Mouse (Mus musculus) testis, postnatal 14 days (tissue): ENCODE results near the gene Garnl3.

Source experiments
- DNase-seq: peaks from one replicate; pipeline ENCODE4 v3.0.0; 2021; ENCODE audit warnings: low spot score

The Garnl3 gene

DNA sequence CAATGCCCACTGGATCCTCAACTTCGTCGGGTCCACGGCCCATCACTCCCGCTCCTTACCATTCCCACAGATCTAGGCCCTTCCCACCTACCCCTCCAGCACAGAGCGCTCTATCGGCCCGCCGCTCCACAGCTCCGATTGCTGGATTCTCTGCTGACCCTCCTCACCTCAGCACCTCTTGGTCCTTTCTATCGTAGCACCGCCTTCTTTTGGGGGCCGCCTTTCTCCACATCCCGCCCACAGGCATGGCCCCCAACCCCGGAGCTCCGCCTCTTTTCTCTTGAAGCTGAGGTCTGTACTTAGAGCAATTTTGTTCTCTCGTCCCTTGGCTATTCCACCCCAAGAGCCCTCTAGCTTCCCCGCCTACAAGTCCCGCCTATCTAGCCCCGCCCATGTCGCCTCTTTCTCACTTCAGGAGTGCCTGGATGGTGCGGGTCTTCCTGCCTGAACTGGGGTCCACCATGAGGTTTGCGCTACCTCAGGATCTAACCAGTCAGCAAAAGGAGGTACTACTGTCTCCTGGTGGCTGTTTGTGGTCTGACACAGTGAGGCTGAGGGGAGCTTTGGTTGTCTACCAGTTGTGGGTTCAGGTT is at the start of gene Garnl3:
TSS of gene Garnl3 (minus strand) at position 155 of the 593 bp plus-strand sequence.
- peak; percentile 82 for DNase-seq

- no peak for DNase-seq
These were observed 48.6 kb upstream of the Garnl3 start for GRCm38 (mm10) chr2:33179930-33180630.

GRCm38 (mm10) chr2:33179171-33179929 is 47.9 kb upstream of the Garnl3 start:
- no peak for DNase-seq

- no peak for DNase-seq
These were observed 46.9 kb upstream of the Garnl3 start for GRCm38 (mm10) chr2:33178243-33178932.

DNA sequence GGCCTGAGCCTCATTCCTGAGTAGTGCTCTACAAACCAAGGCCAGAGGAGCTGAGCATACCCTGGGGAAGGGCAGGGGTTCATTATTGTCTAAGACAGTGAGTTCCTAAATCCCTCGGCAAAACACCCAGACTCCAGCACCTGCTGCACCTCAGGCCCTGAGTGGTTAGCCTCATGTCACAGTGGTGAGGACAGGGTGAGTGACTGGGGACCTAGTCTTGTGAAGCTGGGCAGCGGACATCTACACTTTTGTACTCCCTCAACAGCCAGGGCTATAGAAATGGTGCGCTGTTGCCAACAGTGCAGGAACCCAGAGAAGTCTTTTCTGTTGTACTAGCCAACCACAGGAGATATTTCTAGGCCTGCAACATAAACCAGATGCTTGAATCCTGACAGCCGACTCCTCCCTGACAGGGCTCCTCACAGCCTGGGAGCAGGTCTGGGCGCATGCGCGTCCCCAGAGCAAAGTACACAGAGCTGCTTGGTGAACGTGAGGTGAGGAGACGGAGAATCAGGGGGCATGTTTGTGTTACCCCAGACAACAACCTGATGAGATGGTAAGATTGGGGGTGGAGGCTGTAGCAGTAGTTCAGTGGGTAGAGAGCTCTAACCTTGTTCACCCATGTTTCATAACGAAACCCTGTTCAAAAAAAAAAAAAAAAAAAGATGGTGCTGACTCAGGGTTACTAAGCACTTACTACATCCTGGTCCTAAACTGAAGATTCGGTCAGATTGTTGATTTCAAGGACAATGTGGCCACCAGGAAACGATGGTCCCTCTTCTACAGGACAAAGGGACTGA is 46.2 kb upstream of the Garnl3 start:
- no peak for DNase-seq

DNA sequence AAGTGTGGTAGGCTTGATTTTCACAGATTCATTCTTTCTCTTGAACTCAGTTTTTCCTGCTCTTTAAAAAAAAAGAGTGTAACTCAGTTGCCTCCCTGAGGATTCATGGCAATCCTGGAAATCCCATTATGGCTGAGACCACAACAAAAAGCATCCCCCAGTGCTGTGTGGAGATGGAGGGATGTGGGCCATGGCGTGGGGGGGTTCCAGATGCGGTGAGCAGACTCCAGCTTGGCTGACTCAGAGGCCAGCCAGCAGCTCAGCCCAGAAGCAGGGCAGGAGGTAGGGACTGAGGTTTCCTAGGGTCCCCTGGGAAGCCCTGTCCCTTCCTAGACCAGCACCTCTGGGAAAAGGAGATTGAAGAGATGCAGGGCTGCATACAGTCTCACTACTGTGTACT is 45.5 kb upstream of the Garnl3 start:
- no peak for DNase-seq

DNA sequence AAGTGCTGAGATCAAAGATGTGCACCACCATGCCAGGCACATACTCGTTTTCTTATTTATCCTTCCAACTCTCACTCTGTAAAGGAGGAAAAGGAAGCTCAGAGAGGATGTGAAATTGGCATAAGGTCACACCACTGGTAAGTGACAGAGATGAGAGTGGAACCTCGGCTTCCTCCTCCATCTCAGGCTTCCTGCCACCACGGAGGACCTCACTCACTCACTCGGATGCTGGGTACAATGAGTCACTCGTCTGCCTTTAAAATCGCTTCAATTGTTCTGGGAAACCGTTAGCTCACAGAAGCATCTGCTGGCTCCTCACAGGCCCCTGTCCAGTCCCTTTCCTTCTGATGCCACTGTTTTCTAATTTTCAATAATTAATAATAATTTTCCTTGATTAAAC is 45.1 kb upstream of the Garnl3 start:
- DNase-seq: no peak

DNA sequence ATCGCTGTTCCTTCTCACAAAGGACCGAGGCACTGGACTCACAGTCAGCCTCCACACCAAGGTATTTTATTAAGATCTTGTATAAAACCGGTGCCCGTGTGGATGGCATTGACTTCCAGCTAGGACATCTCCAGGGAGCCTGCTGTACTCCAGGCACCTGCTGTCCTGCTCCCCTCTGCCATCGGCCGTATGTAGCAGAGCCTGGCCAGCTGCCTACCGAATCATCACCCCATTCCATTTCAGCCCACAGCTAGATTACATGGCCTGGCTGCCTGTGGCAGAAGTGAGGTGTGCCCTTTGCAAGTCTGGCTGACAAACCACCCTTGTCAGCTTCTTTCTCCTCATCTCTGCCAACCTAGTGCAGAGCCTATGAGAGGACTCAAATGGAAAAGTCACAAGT is 42.2 kb upstream of the Garnl3 start:
- DNase-seq: no peak

GRCm38 (mm10) chr2:33173126-33173525 is 41.7 kb upstream of the Garnl3 start:
- no peak for DNase-seq

DNA sequence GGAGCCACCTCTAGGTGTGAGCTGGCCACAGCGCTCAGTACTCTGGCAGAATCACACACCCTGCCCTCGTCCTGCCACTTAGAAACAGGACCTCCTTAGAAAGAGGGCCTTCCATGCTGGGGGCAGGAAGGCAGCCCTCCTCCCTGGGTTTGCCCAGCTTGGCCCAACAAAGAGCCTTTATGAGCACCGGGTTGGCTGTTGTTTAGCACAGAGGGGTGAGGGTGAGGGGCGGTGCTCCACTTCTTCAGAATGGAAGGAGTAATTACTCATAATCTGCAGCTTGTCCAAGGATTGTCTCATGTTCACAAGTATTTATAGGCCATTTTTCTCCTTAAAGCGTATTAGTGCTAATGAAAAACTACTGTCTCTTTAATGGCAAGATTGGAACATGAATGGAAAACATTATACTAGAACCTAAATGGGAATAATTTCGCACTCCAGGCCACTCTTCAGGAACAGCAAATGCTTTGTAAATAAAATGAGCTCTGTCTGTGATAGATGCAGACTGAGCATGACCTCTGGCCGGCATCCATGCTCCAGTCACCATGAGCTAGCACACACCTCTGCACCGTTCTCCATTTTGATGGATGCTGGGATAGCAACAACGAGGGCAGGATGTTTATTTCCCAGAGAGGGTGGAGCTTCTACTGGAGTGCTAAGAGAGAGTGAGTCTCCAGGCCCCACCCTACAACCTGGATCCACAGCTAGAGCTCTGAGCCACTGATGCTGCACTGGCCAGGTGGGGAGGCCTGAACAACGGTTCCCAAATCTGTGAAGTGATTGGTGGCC is 39.5 kb upstream of the Garnl3 start:
- no peak for DNase-seq

- DNase-seq: no peak
These were observed 38.0 kb upstream of the Garnl3 start for GRCm38 (mm10) chr2:33169445-33169844.

- DNase-seq: no peak
These were observed 35.6 kb upstream of the Garnl3 start for GRCm38 (mm10) chr2:33167060-33167459.

GRCm38 (mm10) chr2:33165710-33166374 is 34.4 kb upstream of the Garnl3 start:
- DNase-seq: no peak

- no peak for DNase-seq
These were observed 33.8 kb upstream of the Garnl3 start for GRCm38 (mm10) chr2:33165229-33165628.

DNA sequence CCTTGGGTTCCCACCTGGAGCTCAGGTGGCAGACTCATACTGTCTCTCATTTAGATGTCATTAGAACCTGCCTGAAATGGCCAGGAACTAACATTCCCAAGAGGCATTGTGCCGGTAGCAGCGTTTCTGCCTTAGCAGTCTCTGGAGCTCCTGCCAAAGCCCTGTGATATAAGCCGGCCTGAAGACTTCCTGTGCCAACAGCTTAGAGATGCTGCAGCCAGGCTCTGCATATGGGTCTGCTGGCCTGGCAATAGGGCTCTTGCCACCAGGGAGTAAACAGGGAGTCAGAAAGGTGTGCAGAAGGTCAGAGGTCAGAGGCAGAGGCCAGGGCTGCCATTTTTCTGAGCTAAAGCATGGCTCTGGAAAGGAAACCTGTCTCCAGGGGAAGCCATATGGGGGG is 33.2 kb upstream of the Garnl3 start:
- DNase-seq: no peak

GRCm38 (mm10) chr2:33162126-33162525 is 30.7 kb upstream of the Garnl3 start:
- DNase-seq: no peak

GRCm38 (mm10) chr2:33160326-33160973 is 29.0 kb upstream of the Garnl3 start:
- peak; percentile 50 for DNase-seq

- no peak for DNase-seq
These were observed 28.1 kb upstream of the Garnl3 start for GRCm38 (mm10) chr2:33159593-33159992.

DNA sequence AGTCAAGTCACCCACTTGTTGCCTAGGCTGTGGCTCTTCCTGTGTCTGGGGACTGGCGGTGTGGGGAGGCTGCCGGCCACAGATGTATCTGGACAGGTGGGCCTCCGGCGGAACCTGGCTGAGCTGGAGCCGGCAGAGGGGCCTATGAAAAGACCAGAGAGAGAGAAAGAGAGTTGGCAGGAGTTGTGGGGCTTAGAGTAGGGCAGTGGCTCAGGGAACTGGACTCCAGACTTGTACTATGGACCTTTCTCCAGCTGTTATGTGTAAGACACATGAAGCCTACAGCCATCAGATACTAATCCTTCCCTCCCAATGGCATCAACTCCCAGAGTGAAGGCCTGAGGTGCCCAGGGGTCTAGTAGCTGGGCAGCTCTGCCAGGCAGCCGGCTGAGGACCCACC is 27.4 kb upstream of the Garnl3 start:
- no peak for DNase-seq

DNA sequence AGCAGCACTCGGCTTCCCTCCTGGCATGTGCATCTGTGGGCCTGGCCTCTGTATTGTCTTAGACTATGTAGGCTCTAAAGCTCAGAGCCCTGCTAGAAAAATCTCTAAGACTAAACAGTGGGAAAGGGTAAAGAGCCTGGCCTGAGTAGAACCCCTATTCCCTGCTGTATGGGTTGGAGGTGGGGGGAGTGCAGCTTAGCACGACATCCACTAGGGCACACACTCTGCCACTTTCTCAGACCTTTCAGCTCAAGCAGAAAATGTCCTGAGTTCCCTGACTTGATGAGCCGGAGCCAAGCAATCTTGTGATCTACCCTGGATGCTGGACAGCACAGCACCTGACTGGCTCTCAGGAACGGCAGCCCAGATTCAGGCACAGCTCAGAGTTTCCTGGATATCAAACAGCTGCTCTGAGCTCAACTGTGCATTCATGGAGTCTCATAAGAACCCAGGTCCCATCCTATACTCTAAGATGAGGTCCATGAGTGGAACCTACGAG is 24.9 kb upstream of the Garnl3 start:
- no peak for DNase-seq
